Mouse (Mus musculus) thymus, adult 2 months (tissue): Measurements from ENCODE around the gene Bcl11b. TPM values are rescaled to one million over a fixed set of nuclear protein-coding genes. Genes with fewer than 3 reads are reported as not detected.

ENCODE experiments used
- DNase-seq: peaks from one replicate; pipeline ENCODE4 v3.0.0; 2021
- H3K27ac ChIP-seq: fragments of 200-500 bp; 2 replicates; pipeline ENCODE4 v1.5.1; 2012; ENCODE audit warnings: low read length, control low read depth; ENCODE audit not compliant: control insufficient read depth, insufficient read depth
- H3K27me3 ChIP-seq: fragments of 200-500 bp; 2 replicates; pipeline ENCODE4 v1.6.1; 2012; ENCODE audit warnings: mild to moderate bottlenecking, low read length, moderate library complexity, mixed read lengths; ENCODE audit not compliant: control insufficient read depth, insufficient read depth
- H3K36me3 ChIP-seq: fragments of 200-500 bp; 2 replicates; pipeline ENCODE4 v1.6.1; 2012; ENCODE audit warnings: mild to moderate bottlenecking, low read length, moderate library complexity; ENCODE audit not compliant: control insufficient read depth, insufficient read depth
- H3K4me1 ChIP-seq: fragments of 200-500 bp; replicated peaks from 2 replicates; pipeline ENCODE4 v1.6.1; 2012; ENCODE audit warnings: low read length; ENCODE audit not compliant: control insufficient read depth, insufficient read depth
- H3K4me3 ChIP-seq: fragments of 200-500 bp; 2 replicates; pipeline ENCODE4 v1.5.1; 2012; ENCODE audit warnings: mild to moderate bottlenecking, low read length, control low read depth, moderate library complexity; ENCODE audit not compliant: control insufficient read depth, insufficient read depth
- CTCF ChIP-seq: fragments of 200-500 bp; IDR thresholded peaks from 2 replicates; pipeline ENCODE4 v1.5.1; 2012; ENCODE audit warnings: mild to moderate bottlenecking, control low read depth, low read length, moderate library complexity, borderline replicate concordance; ENCODE audit not compliant: control insufficient read depth, poor library complexity, insufficient read depth; ENCODE audit errors: extremely low read depth
- POLR2A ChIP-seq: fragments of 200-500 bp; IDR thresholded peaks from 2 replicates; pipeline ENCODE4 v1.6.1; 2012; ENCODE audit warnings: mild to moderate bottlenecking, low read length, control low read depth, moderate library complexity; ENCODE audit not compliant: control insufficient read depth, poor library complexity, insufficient read depth; ENCODE audit errors: extremely low read depth
- WGBS: fragments of 180-500 bp; shearing (Covaris S2); methylation state at CpG from one replicate; pipeline ENCODE4 v1.1.7; 2018; 5-methylcytosine and 5-hydroxymethylcytosine counted together
- polyA plus RNA-seq: library from polyadenylated mRNA; depleted of rRNA; stranded (reverse); fragments of >200 nt; gene quantifications from 2 replicates; pipeline ENCODE4 v1.2.3, GENCODE M21; 2012

The Bcl11b gene
- polyA plus RNA-seq, 1 experiment = 346 TPM

DNA sequence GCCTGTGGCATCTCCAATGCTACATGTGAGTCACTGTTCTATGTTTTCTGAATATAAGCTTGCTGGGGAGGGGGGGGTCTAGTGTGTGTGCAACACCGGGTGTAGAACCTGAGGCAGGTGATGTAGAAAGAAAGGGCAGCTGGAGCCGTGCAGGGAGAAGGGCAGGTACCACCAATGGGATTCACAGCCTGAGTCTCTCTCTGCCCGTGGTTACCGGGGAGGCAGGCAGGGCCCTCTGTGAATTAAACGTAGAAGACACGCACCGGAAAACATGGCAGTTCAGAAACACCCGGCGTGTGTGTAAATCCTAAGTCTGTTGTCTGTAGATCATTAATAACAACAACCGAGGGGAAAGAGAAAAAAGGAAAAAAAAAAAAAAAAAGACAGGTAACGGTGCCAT lies 12.2 kb downstream of the Bcl11b start:
- Histone ChIP-seq H3K27me3 (no peaks in the 10 kb centered on the region), H3K4me3 (no peak overlapping the region), H3K27ac (no peak overlapping the region), H3K4me1 (peaks cover 70% of the 10 kb centered on the region), H3K36me3 (peaks cover 46% of the 10 kb centered on the region)
- no peak for DNase-seq
- TF ChIP-seq POLR2A = no peak
- no peak for TF ChIP-seq CTCF
- 67% methylated on average over 11 of the region's 11 CpGs for WGBS

DNA sequence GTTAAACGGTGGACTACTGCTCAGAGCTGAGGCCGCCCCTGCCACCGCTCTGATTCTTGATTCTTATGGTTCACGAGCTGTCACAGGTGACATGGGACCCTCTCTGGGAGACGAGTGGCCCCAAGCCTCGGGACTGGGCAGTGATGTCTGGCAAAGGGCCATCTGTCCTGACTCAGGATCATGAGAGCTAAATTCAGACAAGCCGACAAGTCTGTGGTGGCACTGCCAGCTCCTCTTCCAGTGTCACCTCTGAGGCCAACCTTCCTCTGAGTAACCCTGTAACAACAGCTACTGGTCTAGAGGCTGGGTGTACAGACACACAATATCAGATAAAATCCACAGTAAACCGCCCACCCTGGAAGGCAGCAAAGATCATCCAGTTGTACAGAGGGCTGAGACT lies 20.2 kb downstream of the Bcl11b start:
- H3K36me3 ChIP-seq = peaks cover 97% of the 10 kb centered on the region
- H3K27me3 ChIP-seq = no peaks in the 10 kb centered on the region
- WGBS = 84% methylated on average over 8 of the region's 8 CpGs
- H3K4me3 ChIP-seq = no peak overlapping the region
- TF ChIP-seq CTCF = no peak
- no peak for TF ChIP-seq POLR2A
- DNase-seq = no peak
- H3K4me1 ChIP-seq = peaks cover 72% of the 10 kb centered on the region
- H3K27ac ChIP-seq = no peak overlapping the region

DNA sequence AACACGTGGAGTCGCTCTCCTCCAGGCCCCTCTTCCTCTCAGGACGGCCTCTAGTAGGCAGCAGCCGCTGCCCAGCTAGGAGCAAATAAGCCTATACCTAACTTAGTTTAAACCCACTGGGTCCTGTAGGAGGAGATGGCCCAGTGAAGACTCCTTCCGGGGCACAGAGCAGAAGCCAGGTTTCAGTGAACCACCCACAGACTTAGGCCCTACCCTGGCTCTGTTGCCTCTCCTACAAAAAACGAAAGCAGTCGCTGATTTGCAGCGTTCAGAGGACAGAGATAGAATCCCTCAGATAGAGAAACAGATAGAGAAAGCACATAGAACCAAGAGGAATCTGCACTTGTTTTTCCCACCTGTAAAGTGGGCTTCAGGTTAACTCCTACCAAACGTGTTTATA lies 21.1 kb downstream of the Bcl11b start:
- TF ChIP-seq POLR2A = no peak
- 0 out of 2 replicates have a peak, but pooled peaks have one; percentile 16 for TF ChIP-seq CTCF
- no peak overlapping the region for H3K27ac ChIP-seq
- 78% methylated on average over 9 of the region's 9 CpGs for WGBS
- peaks cover 88% of the 10 kb centered on the region for H3K36me3 ChIP-seq
- H3K4me3 ChIP-seq = no peak overlapping the region
- H3K4me1 ChIP-seq = peaks cover 77% of the 10 kb centered on the region
- H3K27me3 ChIP-seq = no peaks in the 10 kb centered on the region
- no peak for DNase-seq

DNA sequence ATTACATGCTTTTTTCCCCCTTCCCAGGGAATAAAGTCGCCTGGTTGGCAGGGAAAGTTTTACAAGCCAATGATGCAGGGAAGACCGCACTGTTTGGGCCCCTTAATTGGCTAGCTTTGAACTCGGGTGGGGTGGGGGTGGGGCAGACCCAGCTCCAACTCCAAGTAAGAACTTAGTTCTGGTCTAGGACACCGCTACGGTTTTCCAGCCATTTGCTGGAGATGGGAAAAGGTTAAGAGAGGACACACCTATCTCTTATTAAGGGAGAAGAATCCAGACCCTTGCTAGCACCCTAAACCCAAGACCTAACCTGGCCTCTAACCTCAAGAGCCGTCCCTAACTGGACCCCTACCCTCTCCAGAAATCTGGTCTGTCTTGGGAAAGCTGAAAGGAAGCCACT lies 22.2 kb downstream of the Bcl11b start:
- TF ChIP-seq CTCF = no peak
- no peak for TF ChIP-seq POLR2A
- H3K36me3 ChIP-seq = peaks cover 82% of the 10 kb centered on the region
- peaks cover 82% of the 10 kb centered on the region for H3K4me1 ChIP-seq
- WGBS = 71% methylated on average over 6 of the region's 6 CpGs
- no peak for DNase-seq
- H3K27ac ChIP-seq = no peak overlapping the region
- H3K27me3 ChIP-seq = no peaks in the 10 kb centered on the region
- H3K4me3 ChIP-seq = no peak overlapping the region

DNA sequence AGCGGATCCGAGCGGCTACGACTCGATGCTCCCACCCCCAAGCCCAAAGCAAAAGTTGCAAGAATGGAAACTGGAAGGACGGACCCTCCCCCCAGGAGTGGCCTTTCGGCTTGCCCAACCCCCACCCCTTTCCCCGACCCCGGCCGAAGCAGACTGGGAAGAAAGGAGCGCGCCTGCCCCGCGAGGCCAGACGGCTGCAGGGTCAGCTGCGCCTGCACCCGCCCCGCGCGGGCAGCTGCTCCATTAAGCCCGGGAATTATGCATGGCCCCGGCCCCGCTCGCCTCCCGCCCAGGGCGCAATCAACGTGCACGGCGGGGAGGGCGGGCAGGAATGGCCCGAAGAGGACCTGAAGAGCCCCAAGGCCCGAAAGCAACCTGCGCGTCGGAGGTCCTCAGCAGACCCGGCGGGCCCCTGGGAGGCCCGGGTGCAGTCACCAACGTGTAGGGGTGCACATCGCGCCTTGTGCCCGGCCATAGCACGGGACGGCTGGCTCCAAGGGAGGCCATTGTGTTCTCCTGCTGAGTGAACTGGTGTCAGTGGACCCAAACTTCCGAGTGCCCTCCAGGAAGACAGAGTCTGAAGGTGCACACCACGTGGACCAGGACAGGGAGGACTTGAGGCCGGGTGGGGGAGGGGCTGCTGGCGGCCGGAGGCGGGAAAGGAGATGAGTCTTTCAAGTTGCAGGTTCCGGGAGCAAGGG lies 23.0 kb downstream of the Bcl11b start:
- Histone ChIP-seq H3K36me3 (peaks cover 83% of the 10 kb centered on the region), H3K4me1 (peaks cover 82% of the 10 kb centered on the region), H3K27ac (no peak overlapping the region), H3K4me3 (no peak overlapping the region), H3K27me3 (no peaks in the 10 kb centered on the region)
- WGBS = 56% methylated on average over 51 of the region's 51 CpGs
- TF ChIP-seq POLR2A (no peak), CTCF (0 out of 2 replicates have a peak, but pooled peaks have one; percentile 13)
- no peak for DNase-seq

DNA sequence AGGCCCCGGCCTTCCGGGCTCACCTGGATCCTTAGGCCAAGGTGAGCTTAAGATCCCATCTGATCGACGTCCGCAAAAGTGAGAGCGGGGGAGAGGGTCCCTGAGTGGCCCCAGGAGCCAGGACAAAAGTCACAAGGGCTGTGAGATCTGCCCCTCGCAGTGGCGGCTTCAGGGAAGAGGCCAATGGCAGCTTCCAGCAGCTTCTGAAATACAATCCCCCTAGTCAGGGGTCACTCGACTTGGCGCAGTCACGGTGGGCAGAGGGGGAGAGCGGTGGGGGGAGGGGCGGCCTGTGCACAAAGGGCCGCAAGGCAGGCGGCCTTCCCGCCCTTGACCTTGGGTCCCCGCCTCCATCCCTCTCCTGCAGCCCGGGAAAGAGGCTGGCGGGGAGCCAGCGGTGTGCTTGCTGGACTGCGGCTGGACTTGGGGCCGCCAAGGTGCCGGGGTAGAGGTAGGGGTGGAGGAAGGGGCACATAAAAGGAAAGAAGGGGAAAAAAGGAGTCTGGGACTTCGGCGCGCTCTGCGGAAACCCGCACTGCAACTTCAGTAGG lies 23.6 kb downstream of the Bcl11b start:
- TF ChIP-seq POLR2A (no peak), CTCF (no peak)
- Histone ChIP-seq H3K27ac (no peak overlapping the region), H3K4me1 (peaks cover 83% of the 10 kb centered on the region), H3K36me3 (peaks cover 81% of the 10 kb centered on the region), H3K4me3 (no peak overlapping the region), H3K27me3 (no peaks in the 10 kb centered on the region)
- WGBS = 67% methylated on average over 28 of the region's 28 CpGs
- no peak for DNase-seq

DNA sequence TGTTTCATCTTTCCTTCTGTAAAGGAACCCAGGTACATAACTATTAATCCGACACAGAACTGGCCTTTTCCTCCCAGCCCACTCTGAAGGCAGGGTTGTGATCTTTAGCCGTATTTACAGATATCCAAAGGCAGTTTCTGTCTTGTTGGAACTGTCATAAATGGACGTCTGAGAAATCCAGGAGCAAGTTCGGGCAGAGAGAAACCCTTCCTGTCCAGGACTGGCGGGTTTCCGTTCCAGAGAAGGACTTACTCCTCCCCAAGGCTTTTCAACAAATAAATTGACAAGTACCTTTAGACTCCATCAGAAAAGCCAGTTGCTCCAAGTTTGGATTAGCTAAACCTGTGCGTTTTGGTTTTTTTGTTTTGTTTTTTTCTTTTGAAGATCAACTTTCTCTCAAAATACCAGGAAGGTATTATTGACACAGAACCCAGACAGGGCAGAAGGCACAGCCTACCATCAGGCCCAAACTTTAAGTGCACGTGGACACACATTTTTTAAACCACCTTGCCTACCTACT lies 24.6 kb downstream of the Bcl11b start:
- no peak for TF ChIP-seq POLR2A
- TF ChIP-seq CTCF = no peak
- Histone ChIP-seq H3K4me3 (no peak overlapping the region), H3K4me1 (peaks cover 84% of the 10 kb centered on the region), H3K36me3 (peaks cover 81% of the 10 kb centered on the region), H3K27ac (no peak overlapping the region; the same call in none of the 2 replicates), H3K27me3 (no peaks in the 10 kb centered on the region)
- WGBS = 69% methylated on average over 8 of the region's 8 CpGs
- DNase-seq = no peak
